Mouse (Mus musculus) C2C12 (cell line): ENCODE data around the gene Olfr1392. TPM values are rescaled to one million over a fixed set of nuclear protein-coding genes. Genes with fewer than 3 reads are reported as not detected.
"Not testable (repeated sequence)": the region's sequence is repeated elsewhere in the genome, so short reads cannot be mapped to it uniquely, and the experiment has no call there.

Experiments used
- H3K27me3 ChIP-seq: one replicate; pipeline ENCODE4 v1.6.1; 2011; ENCODE audit not compliant: control insufficient read depth, insufficient read depth, insufficient read length
- H3K36me3 ChIP-seq: one replicate; pipeline ENCODE4 v1.6.1; 2011; ENCODE audit not compliant: control insufficient read depth, insufficient read depth
- H3K4me3 ChIP-seq: one replicate; pipeline ENCODE4 v1.5.1; 2011; ENCODE audit warnings: mild to moderate bottlenecking, control low read depth; ENCODE audit not compliant: poor library complexity, insufficient read depth, severe bottlenecking
- H3K79me2 ChIP-seq: one replicate; pipeline ENCODE4 v1.6.1; 2011; ENCODE audit not compliant: control insufficient read depth, insufficient read depth
- H3K79me3 ChIP-seq: one replicate; pipeline ENCODE4 v1.6.1; 2011; ENCODE audit warnings: low read depth, control low read depth
- H3ac ChIP-seq: one replicate; pipeline ENCODE3; 2011; ENCODE audit warnings: low read depth; ENCODE audit not compliant: control insufficient read depth, insufficient read length
- CEBPB ChIP-seq: IDR thresholded peaks from one replicate; pipeline ENCODE4 v1.6.1; 2011; ENCODE audit warnings: low read depth, mild to moderate bottlenecking, control low read depth, moderate library complexity
- CTCF ChIP-seq: IDR thresholded peaks from one replicate; pipeline ENCODE4 v1.5.1; 2011; ENCODE audit not compliant: control insufficient read depth, insufficient read depth, insufficient read length
- FOSL1 ChIP-seq: IDR thresholded peaks from one replicate; pipeline ENCODE4 v1.8.0; 2011; ENCODE audit warnings: mild to moderate bottlenecking, low read length; ENCODE audit not compliant: poor library complexity, insufficient read depth, severe bottlenecking
- MAX ChIP-seq: IDR thresholded peaks from one replicate; pipeline ENCODE4 v1.6.1; 2011; ENCODE audit warnings: mild to moderate bottlenecking, control low read depth
- MYOD1 ChIP-seq: IDR thresholded peaks from one replicate; pipeline ENCODE4 v1.6.1; 2011; ENCODE audit warnings: low read depth; ENCODE audit not compliant: control insufficient read depth, insufficient read length
- MYOG ChIP-seq: IDR thresholded peaks from one replicate; pipeline ENCODE4 v1.6.1; 2011; ENCODE audit not compliant: control insufficient read depth, insufficient read length; ENCODE audit errors: extremely low read depth
- USF1 ChIP-seq: IDR thresholded peaks from one replicate; pipeline ENCODE4 v1.6.1; 2011; ENCODE audit warnings: low read depth, mild to moderate bottlenecking, control low read depth, moderate library complexity
- polyA plus RNA-seq: library from polyadenylated mRNA; unstranded; fragments of >200 nt; fragmentation: generic; extraction: Trizol; gene quantifications from one replicate; pipeline ENCODE4 v1.2.1, GENCODE M21; 2012; ENCODE audit warnings: missing spikeins

Olfr1392 gene
- polyA plus RNA-seq, 1 experiment = not detected

DNA sequence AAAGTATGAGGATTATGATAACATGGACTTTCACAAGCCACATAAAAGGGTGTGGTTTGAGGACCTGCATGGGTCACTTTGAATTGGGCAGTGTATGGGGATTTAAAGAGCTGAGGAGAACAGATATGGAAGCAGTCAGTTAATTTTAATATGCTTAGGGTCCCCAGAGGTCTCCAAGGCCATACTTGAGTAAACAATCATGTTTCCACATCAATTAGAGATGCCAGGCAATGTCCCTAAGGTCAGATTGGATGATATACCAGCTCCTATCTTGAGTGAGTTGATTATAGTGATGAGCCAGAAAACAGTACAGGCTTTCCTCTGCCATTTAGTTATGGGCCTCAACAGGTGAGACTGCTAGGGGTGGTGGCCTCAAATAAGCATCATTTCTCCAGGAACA, 19.4 kb downstream of the Olfr1392 start, which contains the start of gene Olfr10:
Gene Olfr10, plus strand, starts transcription at position 301 of the 400 bp plus-strand sequence.
- Histone ChIP-seq H3K36me3 (no peaks in the 10 kb centered on the region), H3K4me3 (no peak within 1 kb of the TSS), H3K79me2 (no peaks in the 10 kb centered on the region), H3ac (no peak within 1 kb of the TSS), H3K79me3 (no peaks in the 10 kb centered on the region), H3K27me3 (no peaks in the 10 kb centered on the region)
- TF ChIP-seq FOSL1 = no peak
- no peak for TF ChIP-seq CTCF
- no peak for TF ChIP-seq MYOG
- no peak for TF ChIP-seq USF1
- TF ChIP-seq CEBPB = no peak
- TF ChIP-seq MYOD1 = no peak
- TF ChIP-seq MAX = no peak

DNA sequence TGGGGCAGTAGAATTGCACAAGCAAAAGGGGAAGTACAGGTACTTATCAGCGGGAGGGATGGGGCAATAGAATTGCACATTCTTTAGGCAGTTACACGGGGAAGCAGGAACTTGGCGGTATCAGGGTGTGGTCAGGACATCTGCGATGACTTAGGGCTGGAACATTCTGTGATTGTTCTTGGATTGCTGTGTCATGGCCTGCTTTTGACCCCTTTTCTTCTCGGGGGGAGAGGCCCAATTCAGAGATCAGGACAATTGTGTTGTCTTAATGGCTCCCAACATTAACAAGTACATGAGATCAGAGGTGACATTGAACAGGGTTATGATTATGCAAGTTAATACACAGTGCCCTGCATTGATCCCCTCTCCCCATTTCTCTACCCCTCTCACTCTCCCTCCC, 23.5 kb downstream of the Olfr1392 start:
- H3ac ChIP-seq, H3K79me3 ChIP-seq, H3K27me3 ChIP-seq, H3K4me3 ChIP-seq, H3K79me2 ChIP-seq, H3K36me3 ChIP-seq: not testable (repeated sequence)

- no peak within 1 kb of the TSS for H3K4me3 ChIP-seq
- no peaks in the 10 kb centered on the region for H3K79me3 ChIP-seq
- H3K36me3 ChIP-seq = no peaks in the 10 kb centered on the region
- no peaks in the 10 kb centered on the region for H3K27me3 ChIP-seq
- H3ac ChIP-seq = no peak within 1 kb of the TSS
- TF ChIP-seq CTCF = no peak
- TF ChIP-seq FOSL1 = no peak
- TF ChIP-seq MAX = no peak
- no peak for TF ChIP-seq USF1
- no peak for TF ChIP-seq CEBPB
- no peak for TF ChIP-seq MYOG
- no peak for TF ChIP-seq MYOD1
- H3K79me2 ChIP-seq = no peaks in the 10 kb centered on the region
Observed at GRCm38 (mm10) chr11:49322442-49322841, 37.4 kb downstream of the Olfr1392 start, which contains the start of gene Olfr1391. Gene Olfr1391, plus strand, starts transcription at chr11:49322742.

DNA sequence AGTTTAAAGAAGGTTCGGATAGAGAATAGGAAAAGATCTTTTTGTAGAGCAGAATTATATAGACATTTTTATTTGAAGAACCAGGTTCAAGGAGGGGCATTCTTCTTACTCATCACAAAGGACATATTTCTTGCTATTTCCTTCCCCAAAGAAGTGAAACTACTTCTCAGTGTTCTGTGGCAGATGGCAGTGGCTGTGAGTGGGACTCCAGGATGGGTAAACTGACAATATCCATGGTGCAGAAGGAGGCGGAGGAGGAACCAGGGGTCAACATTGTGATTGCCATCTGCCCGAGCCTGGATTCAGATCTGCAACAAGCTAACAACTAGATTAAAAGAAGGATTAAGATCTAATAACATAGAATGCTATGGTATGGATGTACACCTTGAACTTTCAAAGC, 41.6 kb downstream of the Olfr1392 start:
- H3K79me2 ChIP-seq = no peaks in the 10 kb centered on the region
- no peak for TF ChIP-seq MYOD1
- TF ChIP-seq CTCF = no peak
- no peak for TF ChIP-seq USF1
- TF ChIP-seq MAX = no peak
- no peak for TF ChIP-seq MYOG
- no peak for TF ChIP-seq FOSL1
- no peak for TF ChIP-seq CEBPB
- H3K27me3 ChIP-seq = no peaks in the 10 kb centered on the region
- no peaks in the 10 kb centered on the region for H3K79me3 ChIP-seq
- no peak overlapping the region for H3ac ChIP-seq
- no peak overlapping the region for H3K4me3 ChIP-seq
- H3K36me3 ChIP-seq = no peaks in the 10 kb centered on the region

DNA sequence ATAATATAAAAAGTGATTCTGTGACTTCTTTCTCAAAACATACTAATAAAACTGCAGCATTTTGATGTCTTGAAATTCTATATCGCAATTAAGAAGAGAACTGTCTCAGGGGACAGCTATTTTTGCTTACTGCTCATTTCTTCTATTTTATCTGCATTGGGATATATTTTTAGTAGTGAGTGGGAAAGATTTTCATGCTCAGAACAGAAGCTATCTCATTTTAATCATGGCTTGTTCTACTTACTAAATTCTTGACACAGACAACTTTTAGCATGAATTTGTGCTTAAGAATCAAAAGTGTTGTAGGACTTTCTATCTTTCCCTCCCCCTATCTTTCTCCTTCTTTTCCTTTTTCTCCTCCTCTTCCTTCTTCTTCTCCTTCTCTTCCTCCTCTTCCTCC, 44.6 kb downstream of the Olfr1392 start:
- Histone ChIP-seq H3K79me2 (no peaks in the 10 kb centered on the region), H3K27me3 (no peaks in the 10 kb centered on the region), H3K36me3 (no peaks in the 10 kb centered on the region), H3K79me3 (no peaks in the 10 kb centered on the region), H3ac (no peak overlapping the region), H3K4me3 (no peak overlapping the region)
- TF ChIP-seq MYOD1 (no peak), CEBPB (no peak), MAX (no peak), FOSL1 (no peak), MYOG (no peak), CTCF (no peak), USF1 (no peak)

DNA sequence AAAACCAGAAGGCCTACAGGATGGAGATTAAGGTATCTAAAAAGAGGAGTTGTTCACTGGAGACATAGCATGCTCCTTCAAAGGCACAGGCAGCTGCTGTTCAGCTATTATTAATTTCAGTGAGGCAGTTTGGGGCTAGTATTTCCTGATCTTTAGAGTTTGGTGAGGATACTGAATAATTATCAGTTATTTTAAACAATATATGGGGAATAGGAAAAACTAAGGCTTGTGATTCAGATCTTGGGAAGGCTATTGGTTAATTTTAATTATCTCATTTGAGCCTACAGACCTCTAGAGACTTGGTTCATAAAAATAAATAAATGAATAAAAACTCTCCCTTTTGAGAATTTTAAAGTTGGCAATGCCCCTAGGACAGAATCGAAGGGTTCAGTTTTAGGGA, 49.8 kb downstream of the Olfr1392 start, which contains the start of gene Olfr1390:
Gene Olfr1390, plus strand, starts transcription at position 301 of the 400 bp plus-strand sequence.
- Histone ChIP-seq H3K36me3 (no peaks in the 10 kb centered on the region), H3K4me3 (no peak within 1 kb of the TSS), H3K79me2 (no peaks in the 10 kb centered on the region), H3ac (no peak within 1 kb of the TSS), H3K79me3 (no peaks in the 10 kb centered on the region), H3K27me3 (no peaks in the 10 kb centered on the region)
- no peak for TF ChIP-seq USF1
